Mouse (Mus musculus): ENCODE data around the gene Olfr90. TPM values are rescaled to one million over a fixed set of nuclear protein-coding genes. Genes with fewer than 3 reads are reported as not detected.
A peak's percentile ranks its signal among the peaks of the same experiment; 100 is the strongest.

The Olfr90 gene
- polyA plus RNA-seq, 1 experiment from 2014 or later = not detected

DNA sequence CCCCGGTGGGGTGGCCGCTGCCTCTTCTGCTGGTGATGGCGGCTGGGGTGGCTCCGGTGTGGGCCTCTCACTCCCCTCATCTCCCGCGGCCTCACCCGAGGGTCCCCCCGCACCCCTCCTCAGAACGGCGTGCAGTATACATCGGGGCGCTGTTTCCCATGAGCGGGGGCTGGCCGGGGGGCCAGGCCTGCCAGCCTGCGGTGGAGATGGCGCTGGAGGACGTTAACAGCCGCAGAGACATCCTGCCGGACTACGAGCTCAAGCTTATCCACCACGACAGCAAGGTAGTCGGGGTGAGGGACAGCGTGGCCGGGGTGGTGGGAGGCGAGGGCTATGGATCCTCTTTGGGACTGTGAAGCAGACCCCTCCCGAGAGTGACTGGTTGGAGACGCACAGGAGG is 37.4 kb downstream of the Olfr90 start:
- peak; percentile 7 for DNase-seq (ENCODE audit: low spot score)
- 9% methylated on average over 14 of the region's 27 CpGs for WGBS

DNA sequence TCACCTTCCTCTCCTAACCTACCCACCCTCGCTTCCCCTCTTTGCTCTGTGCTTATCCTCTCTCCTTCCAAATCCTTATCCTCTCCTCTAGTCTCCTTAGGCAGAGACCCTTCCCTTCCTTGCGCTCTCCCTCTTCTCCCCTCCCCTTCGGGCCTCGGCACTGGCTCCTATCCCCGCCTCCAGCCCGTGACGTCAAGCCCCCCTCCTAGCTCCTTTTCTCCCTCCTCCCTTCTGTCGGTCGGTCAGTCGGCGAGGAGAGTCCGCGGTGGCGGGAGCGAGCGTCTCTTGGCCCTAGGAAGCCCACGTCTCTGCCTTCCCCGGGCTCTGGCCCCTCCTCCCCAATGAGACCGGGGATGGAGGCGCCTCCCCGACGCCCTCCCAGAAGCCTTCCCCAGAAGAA is 37.9 kb downstream of the Olfr90 start:
- Histone ChIP-seq H3K9ac (ENCODE audit: low read depth, low read length) (peak overlapping the region; percentile 80), H3K9me3 (ENCODE audit: control insufficient read depth, low read length) (no peaks in the 10 kb centered on the region), H3K36me3 (ENCODE audit: control insufficient read depth, insufficient read depth, low read length) (peaks cover 18% of the 10 kb centered on the region), H3K27me3 (replicated peaks; ENCODE audit: control insufficient read depth, insufficient read depth, low read length) (no peaks in the 10 kb centered on the region; the same call in 1 of the 2 replicates), H3K4me1 (ENCODE audit: control insufficient read depth, insufficient read depth, low read length) (peaks cover 17% of the 10 kb centered on the region), H3K27ac (replicated peaks; ENCODE audit: low read depth, low read length) (no peak overlapping the region), H3K4me2 (ENCODE audit: low read depth, low read length) (peak overlapping the region; percentile 87), H3K4me3 (ENCODE audit: low read depth, low read length) (peak overlapping the region; percentile 62)
- 2% methylated on average over 21 of the region's 22 CpGs for WGBS
- peak; percentile 51 for ATAC-seq (ENCODE audit: low read depth)
- DNase-seq (ENCODE audit: low spot score) = peak; percentile 91

More for the DNA sequence above, 37.4 kb downstream of the Olfr90 start:
- peaks cover 17% of the 10 kb centered on the region for H3K4me1 ChIP-seq (ENCODE audit: control insufficient read depth, insufficient read depth, low read length)
- H3K27ac ChIP-seq (replicated peaks; ENCODE audit: low read depth, low read length) = no peak overlapping the region
- H3K9me3 ChIP-seq (ENCODE audit: control insufficient read depth, low read length) = no peaks in the 10 kb centered on the region
- H3K9ac ChIP-seq (ENCODE audit: low read depth, low read length) = peak overlapping the region; percentile 80
- peak overlapping the region; percentile 87 for H3K4me2 ChIP-seq (ENCODE audit: low read depth, low read length)
- ATAC-seq (ENCODE audit: low read depth) = peak; percentile 1
- no peaks in the 10 kb centered on the region; the same call in 1 of the 2 replicates for H3K27me3 ChIP-seq (replicated peaks; ENCODE audit: control insufficient read depth, insufficient read depth, low read length)
- peaks cover 22% of the 10 kb centered on the region for H3K36me3 ChIP-seq (ENCODE audit: control insufficient read depth, insufficient read depth, low read length)
- peak overlapping the region; percentile 62 for H3K4me3 ChIP-seq (ENCODE audit: low read depth, low read length)

DNA sequence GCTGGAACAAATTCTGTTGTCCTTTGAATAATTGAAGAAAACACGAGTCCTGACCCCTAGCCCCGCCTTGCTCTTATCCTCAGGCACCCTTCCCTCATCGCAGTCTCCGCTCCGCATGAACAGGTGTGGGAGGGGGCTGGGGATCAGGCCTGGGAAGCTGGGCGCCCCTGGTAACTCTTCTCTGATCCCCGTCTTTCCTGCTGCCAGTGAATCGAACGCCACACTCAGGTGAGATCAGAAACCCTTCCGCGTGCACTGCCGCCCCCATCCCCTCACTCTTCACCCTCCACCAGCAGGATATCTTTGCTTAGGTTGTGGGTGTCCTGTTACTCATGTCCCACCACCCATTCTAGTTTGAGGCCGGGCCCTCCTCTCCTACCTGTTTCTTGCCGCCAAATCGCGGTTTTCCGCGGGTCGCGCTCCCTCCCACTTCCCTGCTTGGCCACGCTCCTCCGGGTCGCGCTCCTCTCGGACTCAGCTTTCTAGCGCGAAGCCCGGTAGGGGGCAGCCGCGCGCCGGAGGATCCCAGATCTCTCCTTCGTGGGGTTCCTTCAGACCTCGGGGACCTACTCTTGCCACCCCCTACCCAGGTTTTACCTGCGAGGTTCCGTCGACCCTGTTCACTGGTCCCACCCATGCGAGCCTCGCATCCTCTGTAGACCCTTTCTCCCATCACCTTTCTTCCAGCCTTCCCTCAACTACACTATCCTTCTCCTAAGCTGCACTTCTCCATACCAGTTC is 38.6 kb downstream of the Olfr90 start:
- Histone ChIP-seq H3K4me3 (ENCODE audit: low read depth, low read length) (peak overlapping the region; percentile 62), H3K4me2 (ENCODE audit: low read depth, low read length) (peak overlapping the region; percentile 87), H3K27ac (replicated peaks; ENCODE audit: low read depth, low read length) (no peak overlapping the region), H3K9ac (ENCODE audit: low read depth, low read length) (peak overlapping the region; percentile 80), H3K4me1 (ENCODE audit: control insufficient read depth, insufficient read depth, low read length) (peaks cover 21% of the 10 kb centered on the region), H3K36me3 (ENCODE audit: control insufficient read depth, insufficient read depth, low read length) (peaks cover 11% of the 10 kb centered on the region), H3K27me3 (replicated peaks; ENCODE audit: control insufficient read depth, insufficient read depth, low read length) (no peaks in the 10 kb centered on the region; the same call in 1 of the 2 replicates), H3K9me3 (ENCODE audit: control insufficient read depth, low read length) (no peaks in the 10 kb centered on the region)
- ATAC-seq (ENCODE audit: low read depth) (peak; percentile 17), DNase-seq (ENCODE audit: low spot score) (peak; percentile 57)
- WGBS = 3% methylated on average over 39 of the region's 39 CpGs

DNA sequence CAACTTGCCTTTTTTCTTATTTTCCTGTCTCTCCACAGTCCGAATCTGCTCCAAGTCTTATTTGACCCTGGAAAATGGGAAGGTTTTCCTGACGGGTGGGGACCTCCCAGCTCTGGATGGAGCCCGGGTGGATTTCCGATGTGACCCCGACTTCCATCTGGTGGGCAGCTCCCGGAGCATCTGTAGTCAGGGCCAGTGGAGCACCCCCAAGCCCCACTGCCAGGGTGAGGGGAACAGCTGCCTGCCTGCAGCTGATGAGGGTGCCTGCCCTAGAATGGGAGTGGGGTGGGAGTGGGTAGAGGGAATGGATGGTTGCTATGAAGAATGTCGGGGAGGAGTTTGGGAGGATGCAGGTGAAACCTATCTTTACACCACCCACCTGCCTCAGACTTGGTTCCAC is 39.9 kb downstream of the Olfr90 start:
- Histone ChIP-seq H3K9me3 (ENCODE audit: control insufficient read depth, low read length) (no peaks in the 10 kb centered on the region), H3K4me1 (ENCODE audit: control insufficient read depth, insufficient read depth, low read length) (peaks cover 21% of the 10 kb centered on the region), H3K4me3 (ENCODE audit: low read depth, low read length) (no peak overlapping the region), H3K4me2 (ENCODE audit: low read depth, low read length) (peak overlapping the region; percentile 26; the same call in 1 of the 2 replicates), H3K27ac (replicated peaks; ENCODE audit: low read depth, low read length) (no peak overlapping the region), H3K36me3 (ENCODE audit: control insufficient read depth, insufficient read depth, low read length) (no peaks in the 10 kb centered on the region), H3K27me3 (replicated peaks; ENCODE audit: control insufficient read depth, insufficient read depth, low read length) (no peaks in the 10 kb centered on the region; the same call in 1 of the 2 replicates), H3K9ac (ENCODE audit: low read depth, low read length) (peak overlapping the region; percentile 8; the same call in 1 of the 2 replicates)
- ATAC-seq (ENCODE audit: low read depth) (no peak), DNase-seq (ENCODE audit: low spot score) (no peak)
- 54% methylated on average over 7 of the region's 7 CpGs for WGBS

DNA sequence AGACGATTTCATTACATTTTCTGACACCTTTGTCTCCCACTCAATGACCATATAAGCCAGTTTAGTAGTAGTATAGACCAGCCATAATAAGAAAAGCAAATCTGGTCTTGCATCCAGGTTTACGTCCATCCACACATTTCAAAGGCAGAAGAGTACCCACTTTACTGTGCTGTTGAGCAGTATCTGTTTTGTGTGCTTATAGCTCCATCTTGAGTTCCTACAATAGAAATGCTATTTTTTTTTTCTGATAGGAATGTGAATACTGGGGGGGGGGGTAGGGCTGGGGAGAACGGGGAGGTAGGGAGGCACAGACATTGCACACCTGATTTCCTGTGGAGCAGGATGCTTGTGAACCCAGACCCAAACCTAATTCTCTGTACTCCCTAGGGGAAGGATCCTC is 40.3 kb downstream of the Olfr90 start:
- H3K4me3 ChIP-seq (ENCODE audit: low read depth, low read length) = 0 out of 2 replicates have a peak overlapping the region, but pooled peaks have one; percentile 72
- no peaks in the 10 kb centered on the region for H3K9me3 ChIP-seq (ENCODE audit: control insufficient read depth, low read length)
- peaks cover 21% of the 10 kb centered on the region for H3K4me1 ChIP-seq (ENCODE audit: control insufficient read depth, insufficient read depth, low read length)
- no peaks in the 10 kb centered on the region for H3K36me3 ChIP-seq (ENCODE audit: control insufficient read depth, insufficient read depth, low read length)
- no peak overlapping the region for H3K27ac ChIP-seq (replicated peaks; ENCODE audit: low read depth, low read length)
- WGBS = 31% methylated on average over 3 of the region's 3 CpGs
- H3K4me2 ChIP-seq (ENCODE audit: low read depth, low read length) = peak overlapping the region; percentile 88
- H3K9ac ChIP-seq (ENCODE audit: low read depth, low read length) = peak overlapping the region; percentile 8; the same call in 1 of the 2 replicates
- H3K27me3 ChIP-seq (replicated peaks; ENCODE audit: control insufficient read depth, insufficient read depth, low read length) = no peaks in the 10 kb centered on the region; the same call in 1 of the 2 replicates
- peak; percentile 74 for DNase-seq (ENCODE audit: low spot score)
- no peak for ATAC-seq (ENCODE audit: low read depth)

DNA sequence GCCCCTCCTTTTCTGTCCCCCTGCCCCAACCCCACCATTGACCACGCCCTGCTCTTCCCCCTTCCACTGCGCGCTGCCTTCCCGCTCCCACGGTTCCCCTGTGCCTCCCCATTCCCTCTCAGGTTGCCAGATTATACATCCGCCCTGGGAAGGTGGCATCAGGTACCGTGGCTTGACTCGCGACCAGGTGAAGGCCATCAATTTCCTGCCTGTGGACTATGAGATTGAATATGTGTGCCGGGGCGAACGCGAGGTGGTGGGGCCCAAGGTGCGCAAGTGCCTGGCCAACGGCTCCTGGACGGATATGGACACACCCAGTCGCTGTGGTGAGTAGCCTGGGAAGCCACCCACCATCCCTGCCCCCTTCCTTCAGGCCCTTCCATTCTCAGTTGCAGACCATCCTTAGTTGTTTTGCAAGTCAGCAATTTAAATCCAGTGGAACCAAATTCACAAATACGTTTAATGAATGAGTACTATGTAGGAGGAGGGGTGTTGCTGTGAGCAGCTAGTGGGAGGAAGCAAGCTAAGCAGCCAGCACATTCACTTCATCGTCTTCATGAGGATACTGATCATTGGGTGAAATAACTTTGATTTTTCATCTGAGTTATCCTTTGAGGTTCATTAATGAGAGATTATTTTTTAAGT is 40.8 kb downstream of the Olfr90 start:
- H3K4me2 ChIP-seq (ENCODE audit: low read depth, low read length) = peak overlapping the region; percentile 88
- H3K9me3 ChIP-seq (ENCODE audit: control insufficient read depth, low read length) = no peaks in the 10 kb centered on the region
- H3K9ac ChIP-seq (ENCODE audit: low read depth, low read length) = peak overlapping the region; percentile 90
- DNase-seq (ENCODE audit: low spot score) (no peak), ATAC-seq (ENCODE audit: low read depth) (no peak)
- H3K4me3 ChIP-seq (ENCODE audit: low read depth, low read length) = peak overlapping the region; percentile 72
- H3K36me3 ChIP-seq (ENCODE audit: control insufficient read depth, insufficient read depth, low read length) = no peaks in the 10 kb centered on the region
- peaks cover 21% of the 10 kb centered on the region for H3K4me1 ChIP-seq (ENCODE audit: control insufficient read depth, insufficient read depth, low read length)
- H3K27ac ChIP-seq (replicated peaks; ENCODE audit: low read depth, low read length) = no peak overlapping the region
- 18% methylated on average over 19 of the region's 19 CpGs for WGBS
- H3K27me3 ChIP-seq (replicated peaks; ENCODE audit: control insufficient read depth, insufficient read depth, low read length) = no peaks in the 10 kb centered on the region; the same call in 1 of the 2 replicates

DNA sequence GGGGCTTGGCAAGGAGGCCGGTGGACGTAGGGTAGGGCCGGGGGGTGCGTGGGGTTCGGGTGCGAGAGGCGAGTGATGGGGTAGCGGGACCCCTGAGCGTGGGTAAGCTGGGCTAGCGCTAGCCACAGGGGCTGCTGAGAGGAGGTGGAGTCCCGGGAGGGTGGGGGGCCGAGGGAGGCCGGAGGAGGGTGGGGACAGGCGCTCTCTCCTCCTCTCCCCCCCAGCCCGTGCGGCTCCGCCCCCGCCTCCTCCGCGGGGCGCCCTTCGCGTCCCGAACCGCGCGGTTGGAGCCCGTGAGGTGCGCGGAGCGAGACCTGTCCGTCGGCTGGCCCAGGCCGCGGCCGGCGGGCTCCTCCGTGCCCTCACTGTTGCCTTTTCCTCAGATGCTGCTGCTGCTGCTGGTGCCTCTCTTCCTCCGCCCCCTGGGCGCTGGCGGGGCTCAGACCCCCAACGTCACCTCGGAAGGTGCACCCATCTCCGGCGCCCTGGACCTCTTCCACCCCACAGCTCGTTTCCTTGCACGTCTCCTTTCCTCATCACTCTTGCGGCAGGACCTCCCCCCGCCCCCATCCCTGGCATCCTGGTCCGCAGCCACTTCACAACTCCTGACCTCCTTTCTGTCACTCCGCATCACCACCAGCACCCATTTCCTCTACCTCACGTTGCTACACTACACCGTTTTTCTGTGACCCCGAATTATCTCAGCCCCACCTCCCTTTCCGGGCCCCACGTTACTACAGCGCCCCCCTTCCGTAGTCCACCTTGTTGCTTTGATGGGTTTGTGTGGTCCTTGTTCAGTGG is 41.8 kb downstream of the Olfr90 start:
- ATAC-seq (ENCODE audit: low read depth) (peak; percentile 78), DNase-seq (ENCODE audit: low spot score) (peak; percentile 82)
- H3K27ac ChIP-seq (replicated peaks; ENCODE audit: low read depth, low read length) = peak overlapping the region; percentile 86
- 2% methylated on average over 16 of the region's 58 CpGs for WGBS
- H3K27me3 ChIP-seq (replicated peaks; ENCODE audit: control insufficient read depth, insufficient read depth, low read length) = no peaks in the 10 kb centered on the region; the same call in 1 of the 2 replicates
- H3K9ac ChIP-seq (ENCODE audit: low read depth, low read length) = peak overlapping the region; percentile 90
- H3K36me3 ChIP-seq (ENCODE audit: control insufficient read depth, insufficient read depth, low read length) = no peaks in the 10 kb centered on the region
- H3K4me3 ChIP-seq (ENCODE audit: low read depth, low read length) = peak overlapping the region; percentile 72
- H3K9me3 ChIP-seq (ENCODE audit: control insufficient read depth, low read length) = no peaks in the 10 kb centered on the region
- H3K4me2 ChIP-seq (ENCODE audit: low read depth, low read length) = peak overlapping the region; percentile 88
- H3K4me1 ChIP-seq (ENCODE audit: control insufficient read depth, insufficient read depth, low read length) = peaks cover 21% of the 10 kb centered on the region

All from embryonic facial prominence, embryonic 14.5 days (tissue).